Mouse (Mus musculus) heart, embryonic 11.5 days (tissue): Measurements from ENCODE around the gene Kif21a. TPM values are rescaled to one million over a fixed set of nuclear protein-coding genes. Genes with fewer than 3 reads are reported as not detected.

Experiments
- ATAC-seq: fragments of 200-750 bp; cut with Nextera tagmentation; replicated peaks from 2 replicates; pipeline ENCODE4 v1.8.0; 2017; ENCODE audit warnings: moderate library complexity; ENCODE audit not compliant: insufficient number of reproducible peaks, low FRiP score, low TSS enrichment
- H3K27ac ChIP-seq: fragments of 300-500 bp; sonication (generic); 2 replicates; pipeline ENCODE4 v1.5.1; 2014; ENCODE audit warnings: mild to moderate bottlenecking, low read depth, low read length
- H3K27me3 ChIP-seq: fragments of 300-500 bp; sonication (generic); 2 replicates; pipeline ENCODE4 v1.6.1; 2014; ENCODE audit warnings: mild to moderate bottlenecking, low read length, mixed read lengths; ENCODE audit not compliant: control insufficient read depth, insufficient read depth
- H3K36me3 ChIP-seq: fragments of 300-500 bp; sonication (generic); 2 replicates; pipeline ENCODE4 v1.6.1; 2014; ENCODE audit warnings: mild to moderate bottlenecking, low read length, moderate library complexity, mixed read lengths; ENCODE audit not compliant: control insufficient read depth, insufficient read depth
- H3K4me1 ChIP-seq: fragments of 300-500 bp; sonication (generic); 2 replicates; pipeline ENCODE4 v1.6.1; 2014; ENCODE audit warnings: low read length; ENCODE audit not compliant: control insufficient read depth, insufficient read depth
- H3K4me2 ChIP-seq: fragments of 300-500 bp; sonication (generic); 2 replicates; pipeline ENCODE4 v1.6.1; 2014; ENCODE audit warnings: mild to moderate bottlenecking, moderate library complexity
- H3K4me3 ChIP-seq: fragments of 300-500 bp; sonication (generic); 2 replicates; pipeline ENCODE4 v1.5.1; 2014; ENCODE audit warnings: low read depth, low read length
- H3K9ac ChIP-seq: fragments of 300-500 bp; sonication (generic); 2 replicates; pipeline ENCODE4 v1.6.1; 2014; ENCODE audit warnings: mild to moderate bottlenecking, low read depth, low read length, moderate library complexity
- H3K9me3 ChIP-seq: fragments of 300-500 bp; sonication (generic); replicated peaks from 2 replicates; pipeline ENCODE4 v1.6.1; 2016; ENCODE audit warnings: low read length; ENCODE audit not compliant: control insufficient read depth
- WGBS: fragments of 180-500 bp; shearing (Covaris S2); extraction: QIAGEN DNeasy Blood & Tissue Kit; methylation state at CpG from one replicate; pipeline ENCODE4 v1.1.7; 2014; ENCODE audit not compliant: insufficient replicate concordance; 5-methylcytosine and 5-hydroxymethylcytosine counted together
- polyA plus RNA-seq: library from polyadenylated mRNA; unstranded; fragments of >200 nt; fragmentation: Nextera tagmentation; extraction: Ambion mirVana; gene quantifications from 2 replicates; pipeline ENCODE4 v1.2.1, GENCODE M21; 2014

Kif21a gene
- polyA plus RNA-seq, 1 experiment from 2014 or later, result 6.5 TPM

- H3K4me3 ChIP-seq, result no peak overlapping the region
- no peak overlapping the region for H3K4me2 ChIP-seq
- WGBS, result 58% methylated on average over 3 of the region's 3 CpGs
- no peak overlapping the region for H3K27ac ChIP-seq
- H3K9ac ChIP-seq, result no peak overlapping the region
- H3K27me3 ChIP-seq, result no peaks in the 10 kb centered on the region
- H3K9me3 ChIP-seq, result no peaks in the 10 kb centered on the region
- ATAC-seq, result no peak
- no peaks in the 10 kb centered on the region for H3K36me3 ChIP-seq
- H3K4me1 ChIP-seq, result peaks cover 17% of the 10 kb centered on the region
Measured at GRCm38 (mm10) chr15:91056866-91057342, 7.2 kb upstream of the Kif21a start.

DNA sequence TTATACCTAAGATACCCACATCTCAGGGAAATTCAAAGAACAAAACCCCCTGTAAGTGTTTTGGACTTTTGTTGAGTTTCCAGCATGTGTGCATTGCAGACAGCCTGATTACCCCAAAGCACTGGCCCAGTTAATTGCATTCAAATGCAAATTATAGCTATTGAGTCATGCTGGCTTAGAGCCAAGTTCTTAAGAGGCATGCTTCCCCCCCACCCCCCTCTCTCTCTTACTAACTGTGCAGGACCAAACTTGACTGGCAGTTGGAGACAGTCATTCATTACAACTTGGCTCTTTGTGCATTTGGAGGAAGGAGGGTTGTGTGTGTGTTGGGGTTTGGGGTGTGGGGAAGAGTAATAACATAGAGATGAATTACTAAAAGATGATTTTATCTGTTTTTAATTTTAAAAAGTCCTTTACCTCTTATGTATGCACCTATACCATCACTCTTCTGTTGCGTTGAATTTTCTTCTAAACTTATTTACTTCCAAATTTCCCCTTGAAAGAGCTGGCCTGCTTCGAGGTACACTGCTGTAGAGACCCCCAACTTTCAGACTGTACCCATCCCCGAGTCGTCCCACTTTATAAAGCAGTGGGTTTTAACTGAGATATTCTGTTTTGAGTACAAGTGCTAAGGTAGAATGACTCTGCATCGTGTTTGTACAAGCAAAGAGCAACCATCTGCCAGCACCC, 6.6 kb upstream of the Kif21a start:
- Histone ChIP-seq H3K4me3 (no peak overlapping the region), H3K4me2 (no peak overlapping the region), H3K27me3 (no peaks in the 10 kb centered on the region), H3K27ac (no peak overlapping the region), H3K9me3 (no peaks in the 10 kb centered on the region), H3K4me1 (peaks cover 17% of the 10 kb centered on the region), H3K36me3 (no peaks in the 10 kb centered on the region), H3K9ac (no peak overlapping the region)
- 49% methylated on average over 5 of the region's 5 CpGs for WGBS
- no peak for ATAC-seq

DNA sequence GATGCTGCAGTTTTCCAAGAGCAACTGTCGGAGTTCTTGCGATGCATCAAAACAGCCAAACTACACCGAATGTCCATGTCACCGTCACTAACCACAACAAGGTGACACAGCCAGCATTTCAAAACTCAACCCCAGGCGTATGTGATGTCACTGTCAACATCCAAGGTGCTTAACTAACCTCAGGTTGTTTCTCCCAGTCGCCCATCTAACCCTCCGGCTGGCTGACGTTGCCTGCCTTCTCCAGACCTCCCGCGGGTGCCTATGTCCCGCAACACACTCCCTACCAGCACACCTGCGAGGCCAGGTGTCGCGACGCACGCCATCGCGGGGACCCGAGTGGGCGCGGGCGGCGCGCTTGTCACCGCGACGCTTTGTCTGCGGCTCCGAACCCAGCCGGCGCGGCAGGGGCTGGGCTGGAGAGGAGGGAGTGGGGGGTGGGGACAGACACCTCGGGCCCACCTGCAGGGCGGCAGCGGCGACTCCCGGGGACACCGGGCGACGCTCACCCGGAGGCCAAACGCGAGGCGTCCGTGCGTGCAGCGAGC, 725 bp downstream of the Kif21a start:
- no peaks in the 10 kb centered on the region for H3K27me3 ChIP-seq
- no peaks in the 10 kb centered on the region for H3K9me3 ChIP-seq
- peak overlapping the region; percentile 81 for H3K9ac ChIP-seq
- peak; percentile 55 for ATAC-seq
- 0 out of 2 replicates have a peak, but pooled peaks cover 5% of the 10 kb centered on the region for H3K4me1 ChIP-seq
- H3K4me3 ChIP-seq, result peak overlapping the region; percentile 91
- WGBS, result 1% methylated on average over 41 of the region's 47 CpGs
- H3K4me2 ChIP-seq, result peak overlapping the region; percentile 99
- peak overlapping the region; percentile 78 for H3K27ac ChIP-seq
- no peaks in the 10 kb centered on the region for H3K36me3 ChIP-seq

DNA sequence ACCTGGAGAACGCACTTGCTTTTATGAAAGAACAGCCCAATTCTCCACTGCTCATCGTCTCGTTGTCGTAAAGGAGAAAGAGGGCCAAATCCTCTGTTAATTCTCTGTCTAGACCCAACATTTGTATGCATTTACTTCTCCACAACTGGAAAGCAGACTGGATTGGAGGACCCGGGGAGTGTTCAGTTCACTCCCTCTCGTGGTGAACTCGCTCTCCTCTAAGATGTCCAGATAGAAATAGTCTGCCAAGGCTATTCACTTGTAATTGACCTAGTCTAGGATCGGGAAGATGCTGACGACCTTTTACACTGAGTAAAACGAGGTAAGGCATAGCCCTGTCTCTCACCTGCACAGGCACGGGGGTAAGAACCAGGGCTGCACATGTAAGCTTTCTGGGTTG, 2.1 kb downstream of the Kif21a start:
- 85% methylated on average over 11 of the region's 11 CpGs for WGBS

DNA sequence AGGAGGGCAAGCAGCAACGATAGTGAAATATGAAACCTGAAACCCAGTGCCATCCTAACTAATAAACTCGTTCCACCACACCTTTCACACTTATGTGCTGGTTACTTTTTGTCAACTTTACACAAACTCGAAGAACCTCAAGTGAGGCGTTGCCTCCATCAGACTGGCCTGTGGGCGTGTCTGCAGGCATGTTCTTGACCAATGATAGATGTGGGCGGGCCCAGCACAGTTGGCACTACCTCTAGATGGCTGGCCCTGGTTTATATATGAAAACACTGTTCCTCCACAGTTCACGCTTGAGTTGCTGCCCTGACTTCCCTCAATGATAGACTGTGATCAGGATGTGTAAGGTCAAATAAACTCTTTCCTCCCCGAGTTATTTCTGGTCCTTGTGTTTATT, 3.2 kb downstream of the Kif21a start:
- no peak for ATAC-seq
- Histone ChIP-seq H3K36me3 (no peaks in the 10 kb centered on the region), H3K27ac (no peak overlapping the region), H3K4me1 (0 out of 2 replicates have a peak, but pooled peaks cover 5% of the 10 kb centered on the region), H3K27me3 (no peaks in the 10 kb centered on the region), H3K4me3 (no peak overlapping the region), H3K4me2 (no peak overlapping the region), H3K9ac (no peak overlapping the region), H3K9me3 (no peaks in the 10 kb centered on the region)
- WGBS, result 73% methylated on average over 8 of the region's 8 CpGs

More for the DNA sequence above, 2.1 kb downstream of the Kif21a start:
- no peak overlapping the region for H3K4me2 ChIP-seq
- H3K27ac ChIP-seq, result no peak overlapping the region
- H3K4me1 ChIP-seq, result 0 out of 2 replicates have a peak, but pooled peaks cover 5% of the 10 kb centered on the region
- no peak overlapping the region for H3K4me3 ChIP-seq
- H3K27me3 ChIP-seq, result no peaks in the 10 kb centered on the region
- H3K9ac ChIP-seq, result no peak overlapping the region
- no peaks in the 10 kb centered on the region for H3K36me3 ChIP-seq
- ATAC-seq, result no peak
- no peaks in the 10 kb centered on the region for H3K9me3 ChIP-seq

DNA sequence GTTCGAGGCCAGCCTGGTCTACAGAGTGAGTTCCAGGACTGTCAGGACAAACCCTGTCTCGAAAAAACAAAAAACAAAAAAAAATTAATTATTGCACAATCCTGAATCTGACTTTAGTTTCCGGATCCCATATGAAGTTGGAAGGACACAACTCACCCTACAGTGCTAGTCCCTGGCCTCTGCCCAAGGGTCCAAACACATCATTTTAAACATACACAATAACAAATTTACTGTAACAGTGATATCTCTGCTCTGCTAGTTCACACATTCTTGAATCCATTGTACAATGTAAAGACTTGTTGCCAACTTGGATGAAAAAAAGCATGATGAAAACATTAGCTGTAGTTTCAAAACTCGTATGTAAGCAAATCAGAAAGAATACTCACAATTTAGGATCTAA, 6.5 kb downstream of the Kif21a start:
- Histone ChIP-seq H3K36me3 (no peaks in the 10 kb centered on the region), H3K4me1 (no peaks in the 10 kb centered on the region), H3K27ac (no peak overlapping the region), H3K4me2 (no peak overlapping the region), H3K9ac (no peak overlapping the region), H3K4me3 (no peak overlapping the region), H3K9me3 (no peaks in the 10 kb centered on the region), H3K27me3 (no peaks in the 10 kb centered on the region)
- no peak for ATAC-seq
- 85% methylated on average over 4 of the region's 4 CpGs for WGBS

GRCm38 (mm10) chr15:91038860-91039259, 10.9 kb downstream of the Kif21a start:
- Histone ChIP-seq H3K4me2 (no peak overlapping the region), H3K4me1 (no peaks in the 10 kb centered on the region), H3K9me3 (no peaks in the 10 kb centered on the region), H3K27me3 (no peaks in the 10 kb centered on the region), H3K9ac (no peak overlapping the region), H3K4me3 (no peak overlapping the region), H3K27ac (no peak overlapping the region), H3K36me3 (no peaks in the 10 kb centered on the region)
- ATAC-seq, result no peak
- 46% methylated on average over 5 of the region's 5 CpGs for WGBS

DNA sequence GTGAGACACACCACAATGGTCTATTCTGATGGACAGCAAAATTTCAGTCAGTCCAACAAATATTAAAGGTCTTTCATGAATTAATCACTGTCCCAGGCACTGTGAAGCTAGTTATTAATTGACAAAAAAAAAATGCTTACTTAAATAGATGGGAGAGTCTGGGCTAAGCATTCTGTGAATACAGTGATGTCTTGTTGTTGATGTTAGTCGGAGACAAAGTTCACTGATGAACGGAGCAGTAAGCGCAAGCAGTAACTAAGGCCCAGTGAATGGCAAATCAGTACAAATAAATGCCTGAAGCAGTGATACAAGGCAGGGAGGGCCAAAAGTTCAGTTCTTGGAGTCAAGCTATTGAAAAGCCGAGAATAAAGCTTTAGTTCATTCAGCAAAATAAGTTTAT, 15.7 kb downstream of the Kif21a start:
- no peaks in the 10 kb centered on the region for H3K36me3 ChIP-seq
- WGBS, result 81% methylated on average over 4 of the region's 4 CpGs
- H3K9me3 ChIP-seq, result no peaks in the 10 kb centered on the region
- no peak overlapping the region for H3K9ac ChIP-seq
- no peak for ATAC-seq
- no peaks in the 10 kb centered on the region for H3K27me3 ChIP-seq
- no peak overlapping the region for H3K4me2 ChIP-seq
- no peak overlapping the region for H3K27ac ChIP-seq
- no peaks in the 10 kb centered on the region for H3K4me1 ChIP-seq
- H3K4me3 ChIP-seq, result no peak overlapping the region

- H3K27me3 ChIP-seq, result no peaks in the 10 kb centered on the region
- H3K27ac ChIP-seq, result no peak overlapping the region
- no peak overlapping the region for H3K9ac ChIP-seq
- 77% methylated on average over 6 of the region's 6 CpGs for WGBS
- ATAC-seq, result no peak
- H3K9me3 ChIP-seq, result no peaks in the 10 kb centered on the region
- no peaks in the 10 kb centered on the region for H3K4me1 ChIP-seq
- no peak overlapping the region for H3K4me3 ChIP-seq
- H3K4me2 ChIP-seq, result no peak overlapping the region
- H3K36me3 ChIP-seq, result no peaks in the 10 kb centered on the region
Measured at GRCm38 (mm10) chr15:91033529-91033928, 16.2 kb downstream of the Kif21a start.
